Mouse (Mus musculus): Measurements from ENCODE around the gene Slc22a1. TPM values are rescaled to one million over a fixed set of nuclear protein-coding genes. Genes with fewer than 3 reads are reported as not detected.

Slc22a1 gene
- polyA plus RNA-seq, 1 experiment, result not detected

- Histone ChIP-seq H3K27me3 (ENCODE audit: control insufficient read depth) (peaks cover 3% of the 10 kb centered on the region; the same call in 1 of the 2 replicates), H3K36me3 (ENCODE audit: control insufficient read depth) (no peaks in the 10 kb centered on the region), H3K4me3 (replicated peaks) (no peak overlapping the region), H3K9me3 (ENCODE audit: control insufficient read depth, low read length) (peaks cover 32% of the 10 kb centered on the region), H3K4me1 (ENCODE audit: control insufficient read depth) (no peaks in the 10 kb centered on the region)
- no peak for TF ChIP-seq TAL1 (IDR thresholded peaks at IDR 0.05; ENCODE audit: low read length)
- no peak for TF ChIP-seq GATA1 (IDR thresholded peaks at IDR 0.05; ENCODE audit: low read length)
Observed at GRCm38 (mm10) chr17:12627983-12628382, 47.6 kb downstream of the Slc22a1 start.

- H3K4me3 ChIP-seq (replicated peaks), result no peak overlapping the region
- no peaks in the 10 kb centered on the region for H3K36me3 ChIP-seq (ENCODE audit: control insufficient read depth)
- H3K27me3 ChIP-seq (ENCODE audit: control insufficient read depth), result no peaks in the 10 kb centered on the region; the same call in 1 of the 2 replicates
- H3K4me1 ChIP-seq (ENCODE audit: control insufficient read depth), result no peaks in the 10 kb centered on the region
- peaks cover 9% of the 10 kb centered on the region for H3K9me3 ChIP-seq (ENCODE audit: control insufficient read depth, low read length)
- TF ChIP-seq GATA1 (IDR thresholded peaks at IDR 0.05; ENCODE audit: low read length), result no peak
- TF ChIP-seq TAL1 (IDR thresholded peaks at IDR 0.05; ENCODE audit: low read length), result no peak
Observed at GRCm38 (mm10) chr17:12619641-12620040, 56.0 kb downstream of the Slc22a1 start.

- H3K4me3 ChIP-seq (replicated peaks), result no peak overlapping the region
- no peaks in the 10 kb centered on the region for H3K27me3 ChIP-seq (ENCODE audit: control insufficient read depth)
- no peaks in the 10 kb centered on the region for H3K4me1 ChIP-seq (ENCODE audit: control insufficient read depth)
- no peak for TF ChIP-seq TAL1 (IDR thresholded peaks at IDR 0.05; ENCODE audit: low read length)
- H3K9me3 ChIP-seq (ENCODE audit: control insufficient read depth, low read length), result no peaks in the 10 kb centered on the region
- no peaks in the 10 kb centered on the region for H3K36me3 ChIP-seq (ENCODE audit: control insufficient read depth)
Observed at GRCm38 (mm10) chr17:12615429-12615828, 60.2 kb downstream of the Slc22a1 start.

- H3K4me3 ChIP-seq (replicated peaks), result no peak overlapping the region
Observed at GRCm38 (mm10) chr17:12614511-12615385, 60.9 kb downstream of the Slc22a1 start.

GRCm38 (mm10) chr17:12607202-12607601 lies 68.4 kb downstream of the Slc22a1 start:
- H3K4me3 ChIP-seq (replicated peaks), result no peak overlapping the region
- no peaks in the 10 kb centered on the region for H3K9me3 ChIP-seq (ENCODE audit: control insufficient read depth, low read length)
- H3K4me1 ChIP-seq (ENCODE audit: control insufficient read depth), result no peaks in the 10 kb centered on the region
- TF ChIP-seq GATA1 (IDR thresholded peaks at IDR 0.05; ENCODE audit: low read length) (no peak), TAL1 (IDR thresholded peaks at IDR 0.05; ENCODE audit: low read length) (no peak)
- no peaks in the 10 kb centered on the region for H3K36me3 ChIP-seq (ENCODE audit: control insufficient read depth)
- no peaks in the 10 kb centered on the region for H3K27me3 ChIP-seq (ENCODE audit: control insufficient read depth)

More at GRCm38 (mm10) chr17:12614511-12615385, 60.9 kb downstream of the Slc22a1 start:
- no peaks in the 10 kb centered on the region for H3K9me3 ChIP-seq (ENCODE audit: control insufficient read depth, low read length)
- TF ChIP-seq TAL1 (IDR thresholded peaks at IDR 0.05; ENCODE audit: low read length), result no peak
- TF ChIP-seq GATA1 (IDR thresholded peaks at IDR 0.05; ENCODE audit: low read length), result no peak
- H3K27me3 ChIP-seq (ENCODE audit: control insufficient read depth), result no peaks in the 10 kb centered on the region
- no peaks in the 10 kb centered on the region for H3K36me3 ChIP-seq (ENCODE audit: control insufficient read depth)
- no peaks in the 10 kb centered on the region for H3K4me1 ChIP-seq (ENCODE audit: control insufficient read depth)

GRCm38 (mm10) chr17:12606634-12607033 lies 69.0 kb downstream of the Slc22a1 start:
- Histone ChIP-seq H3K9me3 (ENCODE audit: control insufficient read depth, low read length) (no peaks in the 10 kb centered on the region), H3K36me3 (ENCODE audit: control insufficient read depth) (no peaks in the 10 kb centered on the region), H3K4me3 (replicated peaks) (no peak overlapping the region), H3K4me1 (ENCODE audit: control insufficient read depth) (no peaks in the 10 kb centered on the region), H3K27me3 (ENCODE audit: control insufficient read depth) (no peaks in the 10 kb centered on the region)
- TF ChIP-seq GATA1 (IDR thresholded peaks at IDR 0.05; ENCODE audit: low read length) (no peak), TAL1 (IDR thresholded peaks at IDR 0.05; ENCODE audit: low read length) (no peak)

Other genes starting within 250 kb of the Slc22a1 start
- gene Slc22a3, start 168.1 kb downstream of the Slc22a1 start, polyA plus RNA-seq (2012), result 0.01 TPM in 1 of 2 replicates, not detected in the other
- gene Slc22a2, start 91.7 kb downstream of the Slc22a1 start, polyA plus RNA-seq (2012), result not detected in 2 replicates
- gene Igf2r, start 93.8 kb upstream of the Slc22a1 start, polyA plus RNA-seq (2012), result 0.21 and 0.26 TPM in 2 replicates
- not detected in 2 replicates for gene Mas1, start 192.3 kb upstream of the Slc22a1 start, polyA plus RNA-seq (2012)
- gene Mrgprh, start 200.2 kb upstream of the Slc22a1 start, polyA plus RNA-seq (2012), result not detected in 2 replicates
- 0.02 and 0.06 TPM in 2 replicates for gene Pnldc1, start 234.4 kb upstream of the Slc22a1 start, polyA plus RNA-seq (2012)
- gene Tcp1, start 239.9 kb upstream of the Slc22a1 start, polyA plus RNA-seq (2012), result 2.7 and 2.9 TPM in 2 replicates
- gene Mrpl18, start 240.5 kb upstream of the Slc22a1 start, polyA plus RNA-seq (2012), result 3.9 and 6.6 TPM in 2 replicates